Mouse (Mus musculus) testis, adult 2 months (tissue): ENCODE measurements around the gene Slc38a6. TPM values are rescaled to one million over a fixed set of nuclear protein-coding genes. Genes with fewer than 3 reads are reported as not detected.

Experiments
- H3K27ac ChIP-seq: fragments of 200-500 bp; 2 replicates; pipeline ENCODE4 v1.5.1; 2012; ENCODE audit warnings: low read depth, low read length; ENCODE audit not compliant: control insufficient read depth, insufficient read depth
- H3K27me3 ChIP-seq: fragments of 200-500 bp; 2 replicates; pipeline ENCODE4 v1.6.1; 2012; ENCODE audit warnings: mild to moderate bottlenecking, low read length, moderate library complexity; ENCODE audit not compliant: control insufficient read depth, insufficient read depth
- H3K36me3 ChIP-seq: fragments of 200-500 bp; 2 replicates; pipeline ENCODE4 v1.6.1; 2012; ENCODE audit warnings: mild to moderate bottlenecking, low read length; ENCODE audit not compliant: control insufficient read depth, insufficient read depth
- H3K4me1 ChIP-seq: fragments of 200-500 bp; 2 replicates; pipeline ENCODE4 v1.6.1; 2012; ENCODE audit warnings: low read length; ENCODE audit not compliant: control insufficient read depth, insufficient read depth
- H3K4me3 ChIP-seq: fragments of 200-500 bp; 2 replicates; pipeline ENCODE4 v1.5.1; 2012; ENCODE audit warnings: low read depth, mild to moderate bottlenecking, low read length, moderate library complexity, mixed read lengths; ENCODE audit not compliant: control insufficient read depth
- CTCF ChIP-seq: fragments of 200-500 bp; IDR thresholded peaks from 2 replicates; pipeline ENCODE4 v1.5.1; 2012; ENCODE audit warnings: low read depth, mild to moderate bottlenecking, inconsistent platforms, low read length, moderate library complexity; ENCODE audit not compliant: control insufficient read depth, insufficient read depth, insufficient replicate concordance
- POLR2A ChIP-seq: fragments of 200-500 bp; IDR thresholded peaks from 2 replicates; pipeline ENCODE4 v1.6.1; 2012; ENCODE audit warnings: low read depth, mild to moderate bottlenecking, inconsistent platforms, low read length, moderate library complexity; ENCODE audit not compliant: control insufficient read depth
- polyA plus RNA-seq: library from polyadenylated mRNA; depleted of rRNA; stranded (reverse); fragments of >200 nt; gene quantifications from 2 replicates; pipeline ENCODE4 v1.2.3, GENCODE M21; 2012

Gene Slc38a6
- polyA plus RNA-seq, 1 experiment, result 25.3 TPM

DNA sequence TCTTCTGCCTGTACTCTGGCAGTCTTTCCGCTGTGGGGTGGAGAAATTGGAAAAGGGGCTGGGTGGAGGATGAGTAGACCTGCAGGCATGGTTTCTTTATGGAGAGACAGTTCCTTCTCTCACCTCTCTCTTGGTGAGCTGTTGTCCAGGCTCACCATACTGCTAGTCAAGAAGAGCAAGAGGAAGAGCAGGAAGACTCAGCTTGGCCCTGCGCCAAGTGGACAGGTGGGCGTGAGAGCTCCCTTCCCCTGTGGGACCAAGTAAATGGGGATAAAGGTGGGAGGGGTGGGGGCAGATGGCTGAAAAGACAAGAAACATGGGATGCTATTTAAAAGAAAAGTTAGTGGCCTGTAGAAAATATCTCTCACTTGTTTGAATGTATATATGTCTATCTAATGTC is 71.2 kb downstream of the Slc38a6 start:
- H3K36me3 ChIP-seq, result no peaks in the 10 kb centered on the region; the same call in 1 of the 2 replicates
- no peaks in the 10 kb centered on the region for H3K27me3 ChIP-seq
- no peak overlapping the region for H3K4me3 ChIP-seq
- H3K27ac ChIP-seq, result no peak overlapping the region
- no peaks in the 10 kb centered on the region for H3K4me1 ChIP-seq
- TF ChIP-seq CTCF, result no peak
- TF ChIP-seq POLR2A, result no peak

DNA sequence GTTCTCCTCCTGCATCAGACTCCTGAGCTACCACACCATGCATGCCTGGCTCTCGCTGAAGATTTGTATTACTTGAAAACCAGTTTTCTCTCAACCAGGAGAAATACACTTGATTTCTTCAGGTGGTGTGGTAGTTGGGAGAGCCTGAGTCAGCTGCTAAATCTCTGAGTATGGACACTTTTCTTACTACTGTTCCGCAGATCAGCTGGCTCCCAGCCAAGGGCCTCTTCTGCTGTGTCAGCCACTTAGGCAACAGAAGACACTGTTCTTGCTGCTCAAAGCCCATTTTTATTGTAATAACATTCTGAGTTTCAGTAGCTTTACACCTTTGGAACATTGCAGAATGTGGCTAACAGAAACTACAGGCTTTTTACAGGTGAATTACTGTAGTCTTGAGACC is 72.1 kb downstream of the Slc38a6 start:
- H3K4me1 ChIP-seq, result no peaks in the 10 kb centered on the region
- H3K4me3 ChIP-seq, result no peak overlapping the region
- no peaks in the 10 kb centered on the region for H3K27me3 ChIP-seq
- H3K36me3 ChIP-seq, result no peaks in the 10 kb centered on the region; the same call in 1 of the 2 replicates
- no peak overlapping the region for H3K27ac ChIP-seq
- TF ChIP-seq POLR2A (no peak), CTCF (no peak)

DNA sequence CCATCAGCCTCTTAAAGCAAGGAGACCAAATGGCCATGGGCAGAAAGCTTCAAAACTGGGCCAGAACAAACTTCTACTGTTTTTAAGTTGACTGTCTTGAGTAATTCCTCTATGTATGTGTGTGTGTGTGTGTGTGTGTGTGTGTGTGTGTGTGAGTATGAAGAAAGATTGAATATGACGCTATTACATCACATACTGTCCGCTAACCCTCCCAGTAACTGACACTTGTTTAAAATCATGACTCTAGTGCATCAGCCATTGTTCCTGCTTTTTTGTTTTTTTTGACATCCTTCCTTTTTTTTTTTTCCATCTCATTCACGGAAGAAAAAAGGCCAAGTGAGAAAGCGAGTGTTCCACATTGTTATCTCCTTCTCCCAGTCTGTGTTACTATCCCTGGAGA is 72.9 kb downstream of the Slc38a6 start:
- no peak for TF ChIP-seq CTCF
- no peak for TF ChIP-seq POLR2A
- Histone ChIP-seq H3K27me3 (no peaks in the 10 kb centered on the region), H3K4me3 (no peak overlapping the region), H3K4me1 (no peaks in the 10 kb centered on the region), H3K27ac (no peak overlapping the region), H3K36me3 (no peaks in the 10 kb centered on the region; the same call in 1 of the 2 replicates)

DNA sequence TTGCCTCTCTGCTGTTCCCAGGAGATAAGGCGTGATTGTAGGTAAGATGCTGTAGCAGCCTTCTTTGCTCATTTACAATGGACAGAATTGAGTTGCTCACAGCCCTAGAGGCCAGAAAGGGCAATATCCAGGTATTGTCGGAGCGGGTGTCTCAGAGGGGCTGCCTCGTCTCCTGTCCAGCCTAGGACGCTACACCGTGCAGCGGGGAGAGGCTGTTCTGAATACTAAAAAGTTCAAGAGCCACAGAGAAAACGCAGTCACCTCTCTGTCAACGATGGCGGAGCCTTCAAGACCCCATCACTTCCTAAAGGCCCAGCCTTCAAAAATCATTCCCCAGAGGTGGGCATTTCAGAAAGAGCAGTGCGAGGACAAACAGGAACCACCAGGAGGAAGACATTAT is 74.6 kb downstream of the Slc38a6 start:
- Histone ChIP-seq H3K36me3 (no peaks in the 10 kb centered on the region; the same call in 1 of the 2 replicates), H3K4me3 (no peak overlapping the region), H3K27ac (no peak overlapping the region), H3K4me1 (no peaks in the 10 kb centered on the region), H3K27me3 (no peaks in the 10 kb centered on the region)
- no peak for TF ChIP-seq POLR2A
- no peak for TF ChIP-seq CTCF

DNA sequence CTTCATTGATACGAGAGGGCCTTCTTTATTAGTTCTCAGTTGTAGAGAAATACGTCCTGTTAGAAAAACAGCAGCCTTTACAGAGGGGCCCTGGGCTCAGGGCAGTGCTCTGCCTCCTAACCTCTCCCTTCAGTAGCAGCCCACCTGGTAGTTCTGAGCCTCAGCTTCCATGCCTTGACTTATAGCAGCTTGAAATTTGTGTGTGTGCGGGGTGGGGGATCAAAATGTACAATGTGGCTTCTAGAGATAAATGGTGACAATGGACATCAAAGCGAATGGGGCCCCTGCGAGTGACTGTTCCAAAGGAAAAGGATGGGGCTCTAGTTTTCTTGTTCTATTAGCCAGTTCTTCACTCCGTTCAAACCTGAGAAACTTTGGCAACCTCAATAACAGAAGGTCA is 76.8 kb downstream of the Slc38a6 start:
- Histone ChIP-seq H3K27ac (no peak overlapping the region), H3K36me3 (no peaks in the 10 kb centered on the region; the same call in 1 of the 2 replicates), H3K4me1 (peaks cover 5% of the 10 kb centered on the region), H3K27me3 (no peaks in the 10 kb centered on the region), H3K4me3 (no peak overlapping the region)
- TF ChIP-seq POLR2A (no peak), CTCF (no peak)

DNA sequence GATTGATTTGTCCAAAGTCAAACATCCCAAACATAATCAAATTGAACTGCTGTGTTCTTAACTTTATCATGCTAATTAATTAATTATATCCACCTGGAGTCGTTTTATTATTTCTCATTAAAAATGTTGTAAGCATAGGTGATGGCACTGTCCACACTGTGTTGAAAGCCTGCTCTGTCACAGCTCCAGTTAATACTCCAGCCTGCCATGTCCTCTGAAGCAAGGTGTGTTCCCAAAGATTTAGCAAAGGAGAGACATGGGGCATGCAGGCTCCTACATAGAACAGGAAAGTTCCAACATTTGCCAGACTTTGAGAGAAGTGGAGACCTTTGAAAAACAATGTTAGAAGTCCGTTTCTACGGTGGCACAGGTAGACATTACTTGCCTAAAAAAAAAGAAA is 77.4 kb downstream of the Slc38a6 start:
- H3K27me3 ChIP-seq, result no peaks in the 10 kb centered on the region
- H3K27ac ChIP-seq, result no peak overlapping the region
- TF ChIP-seq CTCF (no peak), POLR2A (no peak)
- no peaks in the 10 kb centered on the region; the same call in 1 of the 2 replicates for H3K36me3 ChIP-seq
- peaks cover 5% of the 10 kb centered on the region for H3K4me1 ChIP-seq
- H3K4me3 ChIP-seq, result no peak overlapping the region

DNA sequence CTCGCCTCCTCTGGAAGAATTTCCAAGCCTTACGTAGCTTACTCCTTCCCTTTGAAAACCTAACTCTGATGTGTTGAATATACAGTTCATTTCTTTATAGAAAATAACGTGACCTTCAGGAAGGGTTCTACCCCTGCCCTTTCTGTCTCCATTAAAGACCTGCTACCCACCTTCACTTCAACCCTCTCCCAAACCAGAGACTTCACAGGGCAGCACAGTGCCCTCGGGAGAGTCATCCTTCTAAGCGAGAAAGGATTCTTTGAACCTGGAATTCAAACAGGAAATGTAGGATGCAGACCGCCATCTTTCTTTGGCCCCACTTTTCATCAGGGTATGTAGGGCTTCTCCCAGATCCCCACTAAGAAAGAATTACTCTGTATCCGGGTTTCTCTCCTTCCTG is 80.0 kb downstream of the Slc38a6 start:
- no peak for TF ChIP-seq CTCF
- TF ChIP-seq POLR2A, result no peak
- H3K4me3 ChIP-seq, result no peak overlapping the region
- H3K4me1 ChIP-seq, result peaks cover 5% of the 10 kb centered on the region
- H3K27ac ChIP-seq, result no peak overlapping the region
- H3K27me3 ChIP-seq, result no peaks in the 10 kb centered on the region
- no peaks in the 10 kb centered on the region for H3K36me3 ChIP-seq
